Mouse (Mus musculus): ENCODE data around the gene Gp1bb.

- TF ChIP-seq POLR2A (IDR thresholded peaks at IDR 0.05; ENCODE audit: low read depth, low read length) (no peak), NRF1 (IDR thresholded peaks at IDR 0.05; ENCODE audit: low read depth, low read length) (no peak), MAFK (IDR thresholded peaks at IDR 0.05; ENCODE audit: insufficient replicate concordance, low read length) (no peak)
Observed at GRCm38 (mm10) chr16:18620601-18621361, 1.4 kb downstream of the Gp1bb start.

Measured in CH12.LX (cell line).